Mouse (Mus musculus): ENCODE results near the gene Smyd1. TPM values are rescaled to one million over a fixed set of nuclear protein-coding genes. Genes with fewer than 3 reads are reported as not detected.

The Smyd1 gene
- 0.21 and 0.91 TPM in 2 replicates for polyA plus RNA-seq (2015; fragmentation: Nextera tagmentation; extraction: Ambion mirVana)

DNA sequence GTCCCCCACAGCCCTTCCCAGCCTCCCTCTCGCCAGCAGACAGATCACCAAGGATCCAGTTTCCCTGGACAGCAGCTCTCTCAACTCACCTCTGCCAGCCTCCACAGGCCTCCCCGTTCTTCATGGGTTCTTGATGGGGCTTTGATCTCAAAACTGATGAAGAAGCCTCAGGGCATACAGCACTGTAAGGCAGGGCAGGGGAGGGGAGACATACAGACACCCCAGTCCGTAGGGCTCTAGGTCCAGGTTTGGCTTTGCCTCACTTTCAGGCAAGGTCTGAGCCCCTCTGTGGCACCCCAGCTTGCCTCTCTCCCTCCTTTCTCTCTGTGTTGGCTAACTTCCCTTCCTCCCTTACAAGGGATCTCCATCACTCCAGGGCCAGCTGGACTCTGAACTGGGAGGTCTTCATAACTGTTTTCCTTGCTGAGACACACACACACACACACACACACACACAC is at the start of gene Smyd1:
Gene Smyd1, minus strand, starts transcription at position 408 of the 458 bp plus-strand sequence.
- no peaks in the 10 kb centered on the region for H3K27me3 ChIP-seq (replicated peaks; ENCODE audit: control insufficient read depth, insufficient read depth, low read length)
- H3K4me2 ChIP-seq (ENCODE audit: low read length) = no peak within 1 kb of the TSS
- no peak within 1 kb of the TSS for H3K27ac ChIP-seq (ENCODE audit: low read depth, low read length)
- no peaks in the 10 kb centered on the region for H3K4me1 ChIP-seq (ENCODE audit: control insufficient read depth, insufficient read depth, low read depth, low read length)
- no peak within 1 kb of the TSS for H3K9ac ChIP-seq (ENCODE audit: low read depth, low read length)
- no peaks in the 10 kb centered on the region for H3K36me3 ChIP-seq (ENCODE audit: control insufficient read depth, insufficient read depth, low read length)
- no peak within 1 kb of the TSS for H3K4me3 ChIP-seq (ENCODE audit: low read length)
- no peak for ATAC-seq
- WGBS = 88% methylated on average over 3 of the region's 3 CpGs
- no peaks in the 10 kb centered on the region for H3K9me3 ChIP-seq (ENCODE audit: control insufficient read depth, low read length)

DNA sequence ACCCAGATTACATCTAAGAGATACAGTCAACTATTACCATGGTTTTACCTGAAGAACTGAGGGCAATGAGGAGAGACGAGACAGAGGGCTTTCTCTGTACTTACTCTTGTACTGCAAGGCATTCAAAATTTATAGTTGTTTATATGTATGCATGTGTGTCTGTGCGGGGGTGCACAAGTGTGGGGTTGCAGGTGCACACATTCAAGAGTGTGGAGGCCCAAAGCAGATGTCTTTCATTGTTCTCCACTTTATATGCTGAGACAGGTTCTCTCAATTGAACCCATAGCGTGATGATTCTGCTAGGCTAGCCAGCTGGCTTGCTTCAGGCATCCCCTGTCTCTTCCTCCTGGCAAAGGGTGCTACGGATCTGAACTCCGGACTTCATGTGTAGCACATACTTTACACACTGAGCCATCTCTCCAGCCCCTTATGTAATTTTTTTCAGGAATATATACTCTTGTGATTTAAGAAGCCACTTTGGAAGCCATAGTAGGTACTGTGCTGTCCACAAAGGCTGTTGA is 49.1 kb upstream of the Smyd1 start:
- H3K4me2 ChIP-seq (ENCODE audit: low read length) = no peak overlapping the region
- H3K9me3 ChIP-seq (ENCODE audit: control insufficient read depth, low read length) = no peaks in the 10 kb centered on the region
- H3K27me3 ChIP-seq (replicated peaks; ENCODE audit: control insufficient read depth, insufficient read depth, low read length) = no peaks in the 10 kb centered on the region
- ATAC-seq = no peak
- no peak overlapping the region for H3K27ac ChIP-seq (ENCODE audit: low read depth, low read length)
- H3K4me3 ChIP-seq (ENCODE audit: low read length) = no peak overlapping the region
- 89% methylated on average over 5 of the region's 5 CpGs for WGBS
- H3K9ac ChIP-seq (ENCODE audit: low read depth, low read length) = no peak overlapping the region
- no peaks in the 10 kb centered on the region for H3K36me3 ChIP-seq (ENCODE audit: control insufficient read depth, insufficient read depth, low read length)
- H3K4me1 ChIP-seq (ENCODE audit: control insufficient read depth, insufficient read depth, low read depth, low read length) = no peaks in the 10 kb centered on the region

DNA sequence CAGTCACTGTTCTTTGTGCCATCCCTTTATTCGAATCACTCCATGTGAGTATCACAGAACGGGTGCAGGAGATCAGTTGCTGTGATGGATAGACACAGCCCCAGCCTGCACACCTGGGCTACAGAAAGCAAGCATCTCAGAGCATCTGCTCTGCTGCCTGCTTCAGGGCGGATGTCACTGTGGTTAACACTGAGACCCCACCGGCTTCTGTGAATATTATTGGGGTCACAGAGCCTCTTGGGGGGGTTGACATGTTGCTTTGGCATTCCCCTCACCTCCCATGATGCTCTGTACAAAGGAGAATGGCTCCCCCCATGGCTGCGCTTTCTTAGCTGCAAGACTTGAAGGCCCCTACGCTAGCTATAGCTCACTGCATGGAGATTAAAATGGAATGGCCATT is 47.4 kb upstream of the Smyd1 start:
- Histone ChIP-seq H3K9ac (ENCODE audit: low read depth, low read length) (no peak overlapping the region), H3K36me3 (ENCODE audit: control insufficient read depth, insufficient read depth, low read length) (no peaks in the 10 kb centered on the region), H3K4me2 (ENCODE audit: low read length) (no peak overlapping the region), H3K4me3 (ENCODE audit: low read length) (no peak overlapping the region), H3K27me3 (replicated peaks; ENCODE audit: control insufficient read depth, insufficient read depth, low read length) (no peaks in the 10 kb centered on the region), H3K9me3 (ENCODE audit: control insufficient read depth, low read length) (no peaks in the 10 kb centered on the region), H3K27ac (ENCODE audit: low read depth, low read length) (no peak overlapping the region), H3K4me1 (ENCODE audit: control insufficient read depth, insufficient read depth, low read depth, low read length) (no peaks in the 10 kb centered on the region)
- 94% methylated on average over 6 of the region's 6 CpGs for WGBS
- no peak for ATAC-seq

DNA sequence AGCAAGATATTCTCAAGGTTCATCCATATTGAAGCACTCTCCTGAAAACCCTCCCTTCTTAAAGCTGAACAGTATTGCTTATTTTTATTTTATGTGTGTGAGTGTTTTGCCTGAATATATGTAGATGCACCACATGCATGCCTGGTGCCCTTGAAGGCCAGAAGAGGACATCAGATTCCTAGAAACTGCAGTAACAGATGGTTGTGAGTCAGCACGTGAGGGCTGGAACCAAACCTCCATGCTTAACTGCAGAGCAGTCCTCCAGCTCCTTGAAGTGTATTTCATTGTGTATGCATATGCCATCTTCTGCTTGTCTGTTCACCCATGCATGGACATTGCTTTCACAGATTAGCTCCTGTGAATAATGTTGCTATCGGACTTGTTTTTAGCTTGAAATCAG is 42.0 kb upstream of the Smyd1 start:
- Histone ChIP-seq H3K4me1 (ENCODE audit: control insufficient read depth, insufficient read depth, low read depth, low read length) (no peaks in the 10 kb centered on the region), H3K4me2 (ENCODE audit: low read length) (no peak overlapping the region), H3K9ac (ENCODE audit: low read depth, low read length) (no peak overlapping the region), H3K27me3 (replicated peaks; ENCODE audit: control insufficient read depth, insufficient read depth, low read length) (no peaks in the 10 kb centered on the region), H3K4me3 (ENCODE audit: low read length) (no peak overlapping the region), H3K9me3 (ENCODE audit: control insufficient read depth, low read length) (no peaks in the 10 kb centered on the region), H3K27ac (ENCODE audit: low read depth, low read length) (no peak overlapping the region), H3K36me3 (ENCODE audit: control insufficient read depth, insufficient read depth, low read length) (no peaks in the 10 kb centered on the region)
- ATAC-seq = no peak
- 67% methylated on average over 2 of the region's 2 CpGs for WGBS

DNA sequence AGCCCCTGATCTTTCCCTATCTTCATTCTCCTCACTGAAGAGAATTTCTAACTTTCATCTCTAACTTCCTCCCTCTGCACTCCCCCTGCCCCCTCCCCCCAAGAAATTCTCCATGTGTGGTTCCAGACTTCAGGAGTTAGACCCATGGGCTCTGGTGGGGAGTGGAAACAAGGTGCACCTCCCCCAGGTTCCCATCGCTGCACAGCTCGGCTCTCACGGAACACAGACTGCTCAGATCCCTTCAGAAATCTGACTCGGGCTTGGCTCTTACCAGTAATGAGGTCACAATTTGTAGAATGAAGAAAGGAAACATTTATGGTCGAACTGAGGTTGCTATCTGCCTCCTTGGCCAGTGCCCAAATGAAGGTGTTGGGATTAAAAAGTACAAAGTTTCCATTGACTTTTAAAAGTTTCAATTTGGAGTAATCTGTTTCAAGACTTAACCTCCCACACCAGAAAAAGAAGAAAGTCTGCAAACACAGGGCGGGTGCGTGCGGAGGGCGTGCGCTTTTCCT is 39.2 kb upstream of the Smyd1 start:
- WGBS = 90% methylated on average over 10 of the region's 10 CpGs
- Histone ChIP-seq H3K36me3 (ENCODE audit: control insufficient read depth, insufficient read depth, low read length) (no peaks in the 10 kb centered on the region), H3K4me2 (ENCODE audit: low read length) (no peak overlapping the region), H3K4me3 (ENCODE audit: low read length) (no peak overlapping the region), H3K9me3 (ENCODE audit: control insufficient read depth, low read length) (no peaks in the 10 kb centered on the region), H3K4me1 (ENCODE audit: control insufficient read depth, insufficient read depth, low read depth, low read length) (no peaks in the 10 kb centered on the region), H3K27ac (ENCODE audit: low read depth, low read length) (no peak overlapping the region), H3K27me3 (replicated peaks; ENCODE audit: control insufficient read depth, insufficient read depth, low read length) (no peaks in the 10 kb centered on the region), H3K9ac (ENCODE audit: low read depth, low read length) (no peak overlapping the region)
- no peak for ATAC-seq

DNA sequence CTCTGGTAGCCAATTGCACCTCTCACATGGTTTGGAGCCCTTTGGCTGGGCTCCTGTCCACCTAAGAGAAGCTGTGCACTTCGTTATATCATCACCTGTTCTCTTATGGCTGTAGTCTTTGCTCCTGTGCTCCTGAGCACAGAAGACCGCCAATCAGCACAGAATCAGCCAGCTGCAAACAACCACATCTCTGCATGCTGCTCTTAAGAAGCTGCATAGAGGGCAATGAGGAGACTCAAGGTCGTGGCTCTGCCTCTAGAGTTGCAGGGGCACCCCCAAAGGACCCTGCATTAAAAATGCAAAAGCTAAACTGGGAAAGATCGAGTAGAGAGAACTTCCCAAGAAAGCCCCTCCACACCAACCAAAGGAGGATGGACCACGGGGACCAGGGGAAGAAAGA is 38.7 kb upstream of the Smyd1 start:
- H3K4me3 ChIP-seq (ENCODE audit: low read length) = no peak overlapping the region
- WGBS = 68% methylated on average over 5 of the region's 5 CpGs
- no peak overlapping the region for H3K9ac ChIP-seq (ENCODE audit: low read depth, low read length)
- H3K36me3 ChIP-seq (ENCODE audit: control insufficient read depth, insufficient read depth, low read length) = no peaks in the 10 kb centered on the region
- H3K4me2 ChIP-seq (ENCODE audit: low read length) = no peak overlapping the region
- no peak for ATAC-seq
- no peaks in the 10 kb centered on the region for H3K27me3 ChIP-seq (replicated peaks; ENCODE audit: control insufficient read depth, insufficient read depth, low read length)
- no peaks in the 10 kb centered on the region for H3K9me3 ChIP-seq (ENCODE audit: control insufficient read depth, low read length)
- H3K4me1 ChIP-seq (ENCODE audit: control insufficient read depth, insufficient read depth, low read depth, low read length) = no peaks in the 10 kb centered on the region
- H3K27ac ChIP-seq (ENCODE audit: low read depth, low read length) = no peak overlapping the region

DNA sequence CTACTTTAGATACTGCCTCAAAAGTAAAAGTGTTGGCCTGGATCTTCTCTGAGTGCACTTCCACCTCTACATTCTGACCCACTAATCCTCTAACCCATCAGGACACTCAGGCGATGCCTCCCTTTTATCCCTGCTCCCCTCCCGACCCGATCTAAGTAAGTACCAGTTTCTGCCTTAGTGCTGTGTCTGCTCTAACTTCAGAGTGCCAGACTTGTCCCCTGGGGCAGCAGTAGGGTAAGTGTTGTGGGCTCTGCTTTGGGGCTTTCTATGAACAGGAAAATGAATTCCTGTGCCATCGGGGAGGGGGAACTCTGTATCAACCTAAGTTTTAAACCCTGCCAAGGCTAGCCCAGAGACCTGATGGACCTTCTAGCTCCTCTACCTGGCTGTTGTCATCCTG is 38.2 kb upstream of the Smyd1 start:
- H3K27me3 ChIP-seq (replicated peaks; ENCODE audit: control insufficient read depth, insufficient read depth, low read length) = no peaks in the 10 kb centered on the region
- ATAC-seq = no peak
- H3K27ac ChIP-seq (ENCODE audit: low read depth, low read length) = no peak overlapping the region
- H3K9me3 ChIP-seq (ENCODE audit: control insufficient read depth, low read length) = no peaks in the 10 kb centered on the region
- H3K4me2 ChIP-seq (ENCODE audit: low read length) = no peak overlapping the region
- H3K9ac ChIP-seq (ENCODE audit: low read depth, low read length) = no peak overlapping the region
- 87% methylated on average over 4 of the region's 4 CpGs for WGBS
- no peak overlapping the region for H3K4me3 ChIP-seq (ENCODE audit: low read length)
- no peaks in the 10 kb centered on the region for H3K4me1 ChIP-seq (ENCODE audit: control insufficient read depth, insufficient read depth, low read depth, low read length)
- no peaks in the 10 kb centered on the region for H3K36me3 ChIP-seq (ENCODE audit: control insufficient read depth, insufficient read depth, low read length)

DNA sequence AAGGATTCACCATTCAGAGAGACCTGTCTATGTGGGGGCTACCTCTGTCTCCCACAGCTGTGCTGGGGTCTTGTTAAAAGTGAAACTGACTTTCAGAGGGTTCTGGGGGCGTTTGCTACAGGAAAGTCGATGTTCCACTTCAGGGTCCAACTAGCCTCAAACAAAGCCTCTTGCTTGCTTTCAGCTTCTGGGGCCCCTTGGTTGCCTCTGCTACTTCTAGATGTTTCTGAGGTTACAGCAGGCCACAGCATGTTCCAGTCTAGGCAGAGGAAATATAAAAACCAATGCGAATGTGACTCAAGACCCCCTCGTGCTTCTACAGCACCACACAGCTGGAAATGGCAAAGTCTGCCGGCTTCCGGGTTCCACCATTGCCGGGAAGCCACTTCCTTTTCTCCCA is 35.5 kb upstream of the Smyd1 start:
- Histone ChIP-seq H3K9ac (ENCODE audit: low read depth, low read length) (no peak overlapping the region), H3K4me2 (ENCODE audit: low read length) (no peak overlapping the region), H3K9me3 (ENCODE audit: control insufficient read depth, low read length) (no peaks in the 10 kb centered on the region), H3K4me1 (ENCODE audit: control insufficient read depth, insufficient read depth, low read depth, low read length) (no peaks in the 10 kb centered on the region), H3K27me3 (replicated peaks; ENCODE audit: control insufficient read depth, insufficient read depth, low read length) (no peaks in the 10 kb centered on the region), H3K36me3 (ENCODE audit: control insufficient read depth, insufficient read depth, low read length) (no peaks in the 10 kb centered on the region), H3K27ac (ENCODE audit: low read depth, low read length) (no peak overlapping the region), H3K4me3 (ENCODE audit: low read length) (no peak overlapping the region)
- WGBS = 92% methylated on average over 7 of the region's 7 CpGs
- no peak for ATAC-seq

DNA sequence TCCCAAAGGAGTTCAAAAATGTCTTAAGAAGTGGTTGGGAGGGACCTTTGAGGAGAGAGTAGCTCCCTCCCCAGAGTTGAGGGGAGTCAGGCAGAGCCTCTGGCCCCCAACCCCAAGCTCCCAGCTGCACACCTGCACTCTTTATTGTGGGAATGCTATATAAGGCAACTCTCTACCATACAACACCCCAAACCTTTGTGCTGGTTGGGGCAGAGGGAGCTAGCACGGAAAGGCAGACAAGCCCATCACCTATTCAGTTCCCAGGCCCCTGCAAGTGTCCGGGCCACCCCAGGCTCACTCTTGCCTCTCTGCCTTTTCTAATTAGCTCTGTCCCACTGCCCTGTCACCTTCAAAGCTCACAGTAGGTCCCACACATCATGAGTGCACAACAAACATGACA is 31.7 kb upstream of the Smyd1 start:
- H3K9me3 ChIP-seq (ENCODE audit: control insufficient read depth, low read length) = no peaks in the 10 kb centered on the region
- H3K9ac ChIP-seq (ENCODE audit: low read depth, low read length) = no peak overlapping the region
- H3K4me3 ChIP-seq (ENCODE audit: low read length) = no peak overlapping the region
- no peak overlapping the region for H3K4me2 ChIP-seq (ENCODE audit: low read length)
- H3K4me1 ChIP-seq (ENCODE audit: control insufficient read depth, insufficient read depth, low read depth, low read length) = no peaks in the 10 kb centered on the region
- H3K36me3 ChIP-seq (ENCODE audit: control insufficient read depth, insufficient read depth, low read length) = no peaks in the 10 kb centered on the region
- no peak overlapping the region for H3K27ac ChIP-seq (ENCODE audit: low read depth, low read length)
- WGBS = 82% methylated on average over 2 of the region's 2 CpGs
- ATAC-seq = no peak
- no peaks in the 10 kb centered on the region for H3K27me3 ChIP-seq (replicated peaks; ENCODE audit: control insufficient read depth, insufficient read depth, low read length)
